Mouse (Mus musculus) frontal cortex, adult (tissue): Measurements from ENCODE around the gene Mc3r.

Experiments used
- ATAC-seq: cut with Nextera tagmentation; 2 replicates; pipeline ENCODE4 v1.9.2; 2017; ENCODE audit warnings: mild to moderate bottlenecking, moderate library complexity, mixed read lengths; ENCODE audit not compliant: low TSS enrichment

The Mc3r gene

DNA sequence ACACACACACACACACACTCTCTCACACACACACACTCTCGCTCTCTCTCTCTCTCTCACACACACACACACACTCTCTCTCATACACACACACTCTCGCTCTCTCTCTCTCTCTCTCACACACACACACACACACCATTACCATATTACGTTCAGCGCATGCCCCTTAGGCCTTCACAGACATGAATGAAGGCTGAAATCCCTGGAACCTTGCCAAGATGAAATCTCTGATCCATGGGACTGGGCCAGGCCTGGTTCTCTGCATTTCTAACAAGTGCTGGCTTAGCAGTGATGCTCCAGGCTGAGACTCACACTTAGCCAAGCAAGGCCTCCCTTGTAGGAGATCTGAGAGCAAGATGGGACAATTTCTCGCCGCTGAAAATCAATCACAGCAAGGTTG is 8.1 kb downstream of the Mc3r start:
- ATAC-seq = peak; percentile 16; the same call in 1 of the 2 replicates

DNA sequence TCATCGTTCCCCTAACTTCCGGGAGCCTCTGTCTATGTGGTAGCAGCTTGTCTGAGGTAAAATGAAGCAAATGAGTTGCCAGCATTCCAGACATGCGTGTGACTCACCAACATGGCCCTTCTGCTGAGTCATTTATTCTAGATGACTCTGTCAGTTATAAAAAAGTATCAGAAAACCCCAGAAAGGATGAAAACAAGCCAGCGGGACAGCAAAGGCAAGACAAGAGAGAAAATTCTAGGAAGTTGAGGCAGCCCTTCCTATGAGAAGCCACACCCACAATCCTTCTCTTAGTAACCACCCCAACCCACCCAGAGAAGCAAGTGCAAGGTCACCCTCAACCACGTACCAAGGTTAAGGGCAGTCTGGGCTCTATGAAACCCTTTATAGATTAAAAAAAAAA is 8.7 kb downstream of the Mc3r start:
- ATAC-seq = peak; percentile 82

DNA sequence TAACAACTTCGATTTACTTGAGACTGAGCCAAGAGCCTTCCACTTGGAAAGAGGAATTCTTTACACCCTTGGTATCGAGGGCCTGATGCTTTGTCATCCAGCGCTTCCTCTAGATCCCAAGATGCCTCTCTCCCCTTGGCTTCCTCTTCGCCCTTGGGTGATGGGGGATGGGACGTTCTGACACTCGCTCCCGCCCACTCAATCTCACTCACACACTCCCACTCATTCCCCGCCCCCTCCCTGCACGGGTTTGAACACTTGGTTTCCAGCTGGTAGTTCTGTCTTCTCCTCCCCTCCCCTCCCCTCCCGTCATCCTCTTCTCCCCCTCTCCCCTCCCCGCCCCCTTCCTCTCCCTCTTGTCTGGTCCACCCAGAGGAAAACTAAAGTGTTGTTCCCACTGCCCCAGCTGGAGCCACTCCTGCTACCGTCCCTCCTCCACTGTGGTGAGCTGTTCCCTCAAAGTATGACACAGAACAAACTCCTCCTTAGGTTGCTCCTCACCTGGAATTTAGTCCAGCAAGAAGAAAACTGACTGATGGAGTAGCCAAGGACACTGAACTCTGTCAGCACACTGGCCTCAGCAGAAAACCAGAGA is 9.3 kb downstream of the Mc3r start:
- no peak for ATAC-seq

DNA sequence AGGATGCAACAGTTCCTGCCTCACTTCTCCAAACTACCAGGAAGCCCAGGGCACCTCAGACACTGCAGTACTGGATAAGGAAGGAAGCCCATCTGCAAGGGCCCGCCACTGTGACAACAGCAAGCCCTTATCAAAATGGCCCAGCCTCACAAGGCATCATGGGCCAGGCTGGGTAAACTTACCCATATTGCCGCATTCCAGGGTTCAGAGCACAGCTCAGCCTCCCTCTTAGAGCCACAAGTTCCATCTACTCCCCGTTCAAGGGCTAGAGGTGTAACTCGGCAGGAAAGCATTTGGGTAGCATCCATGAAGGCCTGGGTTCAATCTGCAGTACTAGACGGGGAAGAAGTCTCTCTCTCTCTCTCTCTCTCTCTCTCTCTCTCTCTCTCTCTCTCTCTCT is 11.8 kb downstream of the Mc3r start:
- ATAC-seq = no peak

DNA sequence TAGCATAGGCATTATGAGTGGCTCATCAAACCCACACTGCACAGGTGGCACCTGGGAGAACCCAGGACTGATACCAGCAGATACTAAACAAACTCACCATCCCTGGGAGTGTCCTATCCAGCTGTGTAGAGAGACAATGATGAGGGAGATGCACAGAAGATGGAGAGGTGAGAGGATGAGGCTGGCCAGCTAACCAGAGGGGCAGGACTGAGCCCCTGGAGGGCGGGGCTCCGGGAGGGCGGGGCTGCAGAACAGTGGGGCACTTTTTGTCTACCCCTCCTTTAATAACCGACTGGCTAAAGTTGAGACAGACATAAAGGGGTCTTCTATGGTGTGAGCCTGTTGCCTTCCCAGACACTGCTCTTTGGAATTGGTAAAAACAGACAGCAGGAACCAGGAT is 13.1 kb downstream of the Mc3r start:
- ATAC-seq = no peak

DNA sequence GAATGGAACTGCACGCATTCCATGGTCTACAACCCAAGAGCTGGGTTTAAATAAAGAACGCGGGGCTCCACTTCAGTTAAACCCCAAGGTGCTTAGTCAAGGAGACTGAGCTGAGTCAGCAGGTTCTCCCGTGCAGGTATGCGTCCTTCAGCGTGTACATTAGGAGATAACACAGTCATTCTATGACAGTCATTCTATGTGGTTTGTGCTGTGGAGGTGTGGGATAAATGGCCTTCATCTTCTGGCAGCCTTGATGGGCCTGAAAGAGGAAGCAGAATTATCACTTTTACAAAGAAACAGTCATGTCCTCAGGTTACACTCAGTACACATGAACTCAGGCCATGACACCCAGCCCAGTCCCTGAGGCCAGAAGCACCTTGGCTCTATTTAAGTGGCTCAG is 14.9 kb downstream of the Mc3r start:
- ATAC-seq = no peak

DNA sequence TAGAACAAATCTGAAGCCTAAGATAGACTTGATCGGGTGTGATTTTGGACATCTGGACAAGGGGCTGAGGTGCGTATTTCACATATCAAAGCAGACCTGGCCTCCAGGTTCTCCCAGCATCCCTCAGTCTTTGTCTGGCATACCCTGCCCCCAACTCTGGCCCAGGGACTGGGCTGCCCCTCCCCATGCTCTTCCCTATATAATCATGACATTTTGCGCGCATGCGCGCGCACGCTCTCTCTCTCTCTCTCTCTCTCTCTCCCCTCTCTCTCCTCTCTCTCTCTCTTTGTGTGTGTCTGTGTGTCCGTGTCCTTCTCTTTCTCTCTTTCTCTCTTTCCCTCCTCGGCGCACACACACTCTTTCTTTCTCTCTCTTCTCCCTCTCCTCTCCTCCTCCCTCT is 21.6 kb downstream of the Mc3r start:
- ATAC-seq = peak; percentile 42; the same call in 1 of the 2 replicates

DNA sequence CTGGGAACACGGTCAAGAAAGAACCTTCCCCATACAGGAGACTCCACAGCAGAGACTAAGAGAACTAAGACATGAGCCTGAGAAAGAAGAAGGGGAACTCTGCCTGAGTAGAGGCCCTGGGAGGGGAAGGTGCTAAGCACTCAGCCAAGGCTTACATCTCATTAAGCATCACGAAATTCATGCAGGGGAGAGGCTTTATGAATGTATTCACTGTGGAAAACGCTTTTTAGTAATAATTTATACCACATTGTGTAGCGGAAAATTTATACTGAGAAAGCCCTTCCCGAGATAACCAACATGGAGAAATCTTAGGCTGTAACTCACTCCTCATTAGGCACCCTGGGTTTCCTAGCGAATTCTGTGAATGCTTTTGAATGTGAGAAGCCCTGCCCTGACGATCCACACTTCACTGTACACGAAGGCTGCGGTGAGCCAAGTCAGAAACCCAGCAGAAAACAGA is 22.2 kb downstream of the Mc3r start:
- ATAC-seq = peak; percentile 80

DNA sequence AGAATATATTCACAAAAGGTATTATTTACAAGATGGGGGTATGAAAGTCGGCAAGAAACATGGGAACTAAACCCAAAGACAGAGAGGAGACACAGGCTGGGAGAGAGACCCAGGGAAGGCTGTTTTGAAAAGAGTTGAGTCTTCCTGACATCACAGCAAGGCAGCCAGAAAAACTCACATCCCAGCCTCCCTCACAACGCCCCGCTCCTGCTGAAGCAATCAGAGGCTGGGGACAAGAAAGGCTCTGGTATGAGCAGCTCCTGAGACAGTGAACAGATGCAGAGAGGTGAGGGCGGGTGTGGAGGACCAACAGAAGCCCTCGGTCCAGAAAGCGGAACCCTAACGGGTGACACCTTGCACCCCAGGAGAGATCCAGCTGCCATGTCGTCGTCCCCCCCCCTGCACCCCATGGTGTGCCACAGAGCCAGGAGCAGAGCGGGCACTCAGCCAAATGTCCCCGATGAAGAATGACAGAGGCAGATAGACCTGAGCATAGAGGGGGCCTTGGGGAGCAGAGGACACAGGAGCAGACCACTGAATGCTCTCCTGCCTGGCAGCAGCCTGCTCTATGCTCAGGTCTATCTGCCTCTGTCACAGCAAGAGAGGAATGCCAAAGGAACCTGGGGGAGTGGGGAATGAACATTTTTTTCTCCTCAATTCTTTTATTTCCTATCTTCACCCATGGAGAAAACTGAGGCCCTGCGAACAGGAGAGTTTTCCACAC is 22.8 kb downstream of the Mc3r start:
- peak; percentile 87 for ATAC-seq

DNA sequence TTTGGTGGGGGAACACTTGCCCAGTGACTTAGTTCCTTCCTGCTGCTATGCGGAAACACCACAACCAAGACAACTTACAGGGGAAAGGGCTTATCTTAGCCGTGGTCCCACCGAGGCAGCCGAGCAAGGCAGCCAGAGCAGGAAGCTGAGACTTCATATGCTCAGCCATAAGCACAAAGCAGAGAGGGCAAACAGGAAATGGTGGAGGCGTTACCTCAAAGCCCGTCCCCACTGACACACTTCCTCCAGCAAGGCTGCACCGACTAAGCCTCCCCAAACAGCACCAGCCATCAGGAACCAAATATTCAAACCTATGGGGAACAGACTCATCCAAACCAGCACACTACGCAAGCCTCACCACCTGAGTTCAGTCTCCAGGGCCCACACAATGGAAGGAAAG is 26.4 kb downstream of the Mc3r start:
- ATAC-seq = no peak

DNA sequence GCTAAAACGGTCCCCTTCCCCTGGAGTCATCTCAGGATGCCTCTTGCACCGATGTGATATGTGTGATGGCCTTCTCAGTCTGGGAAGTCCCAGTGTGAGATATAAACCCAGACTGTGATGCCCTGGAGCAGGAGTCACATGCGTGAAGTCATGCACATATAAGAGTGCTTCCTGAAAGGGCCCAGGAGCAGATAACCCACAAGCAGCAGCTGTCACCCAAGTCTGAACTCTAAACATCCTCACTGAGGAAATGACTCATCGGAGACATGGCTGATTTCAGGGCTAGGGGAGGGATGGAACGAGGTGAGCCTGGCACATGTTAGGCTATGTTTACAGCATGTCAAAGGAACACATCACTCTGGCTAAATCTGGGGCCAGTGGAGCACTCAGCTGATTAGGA is 27.9 kb downstream of the Mc3r start:
- no peak for ATAC-seq

DNA sequence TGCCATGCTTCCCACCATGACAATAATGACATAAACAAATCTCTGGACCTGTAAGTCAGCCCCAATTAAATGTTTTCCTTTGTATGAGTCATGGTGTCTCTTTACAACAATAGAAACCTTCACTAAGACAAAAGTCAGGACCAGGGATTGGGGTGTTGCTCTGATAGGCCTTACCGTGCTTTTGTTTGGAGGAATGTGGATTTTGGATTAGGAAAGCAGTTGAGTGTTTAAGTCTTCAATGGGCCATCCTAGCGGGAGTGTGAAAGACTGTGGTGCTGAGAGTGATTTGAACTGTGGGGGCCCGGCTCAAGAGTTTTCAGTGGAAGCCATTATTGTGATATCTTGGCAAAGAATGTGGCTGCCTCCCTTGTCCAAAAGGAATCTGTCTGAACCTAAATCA is 30.7 kb downstream of the Mc3r start:
- ATAC-seq = no peak

DNA sequence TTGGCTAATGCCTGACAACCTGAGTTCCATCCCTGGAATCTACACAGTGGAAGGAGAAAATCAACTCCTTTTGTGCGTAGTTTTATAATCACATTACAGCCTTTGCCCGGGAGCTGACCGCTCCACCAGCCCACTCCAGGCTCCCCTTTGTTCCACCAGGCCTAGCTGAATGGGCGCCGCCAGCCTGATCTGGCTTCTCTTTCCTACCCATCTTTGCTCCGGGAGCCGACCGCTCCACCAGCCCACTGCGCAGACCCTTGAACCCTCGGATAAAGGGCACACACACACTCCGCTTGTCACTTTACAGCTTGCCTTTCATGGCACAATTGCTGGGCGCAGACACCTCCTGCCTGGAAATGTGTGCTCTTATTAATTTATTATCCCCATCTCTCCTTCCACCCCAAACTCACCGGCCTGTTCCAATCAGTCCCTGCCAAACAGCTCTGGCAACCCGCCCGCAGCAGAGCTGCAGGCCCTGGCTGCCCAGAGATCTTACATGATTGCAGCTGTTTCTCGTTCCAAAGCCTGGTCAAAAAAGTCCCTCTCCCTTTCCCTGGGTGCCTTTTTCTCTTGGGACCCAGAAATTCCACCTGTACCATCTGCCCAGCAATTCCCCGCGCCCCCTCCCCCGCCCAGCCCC is 33.9 kb downstream of the Mc3r start:
- no peak for ATAC-seq

DNA sequence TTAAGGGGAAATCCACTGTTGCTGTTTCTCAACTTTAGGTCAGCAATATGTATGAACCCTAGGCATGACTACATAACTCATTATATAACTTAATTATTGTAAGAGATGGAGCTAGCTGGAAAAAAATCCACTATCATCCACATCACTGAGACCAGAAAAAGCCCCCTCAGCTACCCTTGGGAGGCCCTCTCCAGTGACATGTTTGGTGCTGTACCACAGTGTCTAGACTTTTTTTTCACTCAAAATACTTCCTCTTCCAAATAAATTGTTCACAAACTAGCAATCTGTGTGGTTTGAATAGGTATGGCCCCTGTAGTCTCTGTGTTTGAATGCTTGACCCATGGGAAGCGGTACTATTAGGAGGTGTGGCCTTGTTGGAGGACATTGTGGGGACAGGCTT is 39.4 kb downstream of the Mc3r start:
- no peak for ATAC-seq

DNA sequence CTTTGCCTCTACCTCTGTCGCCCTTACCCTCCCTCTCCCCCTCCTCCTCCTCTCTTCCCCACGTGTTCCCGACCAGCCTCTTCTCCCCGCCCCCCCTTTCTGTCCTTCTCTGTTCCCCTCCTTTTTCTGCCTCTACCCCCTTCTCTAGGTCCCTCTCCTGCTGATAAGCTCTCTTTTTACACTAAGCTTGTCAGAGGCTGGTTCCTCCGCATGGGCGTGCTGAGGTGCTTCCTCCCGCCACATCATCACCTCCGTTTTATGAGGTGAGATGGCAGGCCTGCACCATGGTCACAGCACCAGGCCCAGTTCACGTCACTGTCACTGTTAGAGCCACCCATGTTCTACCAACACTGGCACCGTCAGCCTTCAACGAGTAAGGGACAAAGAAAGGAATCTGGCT is 40.7 kb downstream of the Mc3r start:
- no peak for ATAC-seq

DNA sequence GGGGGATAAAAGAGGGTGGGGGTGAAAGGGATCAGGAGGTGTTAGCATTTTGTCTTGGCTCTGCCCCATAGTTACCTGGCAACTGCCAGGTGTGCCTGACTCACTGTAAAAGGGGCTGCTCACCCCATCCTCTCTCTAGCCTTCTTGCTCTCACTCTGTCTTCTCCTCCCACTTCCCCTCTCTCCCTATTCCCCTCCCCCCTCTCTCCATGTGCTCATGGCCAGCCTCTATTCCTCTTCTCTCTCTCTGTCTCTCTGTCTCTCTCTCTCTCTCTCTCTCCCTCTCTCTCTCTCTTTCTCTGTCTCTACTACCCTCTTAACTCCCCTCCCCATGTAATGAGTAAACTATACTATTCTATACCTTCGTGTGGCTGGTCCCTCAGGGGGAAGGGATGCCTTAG is 41.3 kb downstream of the Mc3r start:
- no peak for ATAC-seq

DNA sequence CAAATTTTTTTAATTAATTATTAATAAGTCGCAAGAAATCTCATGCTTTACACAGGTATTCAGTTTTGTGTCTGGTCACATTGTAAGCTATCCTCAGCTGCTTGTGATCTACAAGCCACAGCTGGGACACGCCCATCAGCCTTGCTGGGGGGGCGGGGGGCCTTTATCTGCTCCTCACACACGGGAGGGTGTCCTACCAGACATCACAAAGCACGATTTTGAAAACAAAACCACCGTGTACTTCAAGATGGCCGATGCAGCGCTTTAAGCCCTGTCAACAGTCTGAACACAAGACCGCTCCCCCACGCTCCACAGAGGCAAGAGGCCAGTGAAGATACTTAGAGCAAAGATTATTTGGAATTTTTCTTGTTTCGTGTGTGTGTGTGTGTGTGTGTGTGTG is 42.2 kb downstream of the Mc3r start:
- ATAC-seq = no peak

DNA sequence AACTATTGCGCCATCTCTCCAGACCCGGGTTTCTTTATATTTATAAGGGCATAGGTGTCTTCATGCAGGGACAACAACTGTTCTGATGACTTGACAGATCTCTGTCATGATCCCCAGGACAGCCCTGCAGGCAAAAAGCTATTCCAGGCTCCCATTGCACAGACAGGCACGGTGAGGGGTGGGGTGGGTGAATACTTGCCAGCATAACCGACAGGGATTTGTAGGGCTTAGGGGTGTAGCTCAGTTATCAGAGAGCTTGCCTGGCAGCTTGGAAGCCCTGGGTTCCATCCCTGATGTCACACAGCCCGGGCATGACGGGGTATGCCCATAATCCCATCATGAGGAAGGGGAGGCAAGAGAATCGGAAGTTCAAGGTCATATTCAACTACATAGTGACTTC is 42.7 kb downstream of the Mc3r start:
- no peak for ATAC-seq

DNA sequence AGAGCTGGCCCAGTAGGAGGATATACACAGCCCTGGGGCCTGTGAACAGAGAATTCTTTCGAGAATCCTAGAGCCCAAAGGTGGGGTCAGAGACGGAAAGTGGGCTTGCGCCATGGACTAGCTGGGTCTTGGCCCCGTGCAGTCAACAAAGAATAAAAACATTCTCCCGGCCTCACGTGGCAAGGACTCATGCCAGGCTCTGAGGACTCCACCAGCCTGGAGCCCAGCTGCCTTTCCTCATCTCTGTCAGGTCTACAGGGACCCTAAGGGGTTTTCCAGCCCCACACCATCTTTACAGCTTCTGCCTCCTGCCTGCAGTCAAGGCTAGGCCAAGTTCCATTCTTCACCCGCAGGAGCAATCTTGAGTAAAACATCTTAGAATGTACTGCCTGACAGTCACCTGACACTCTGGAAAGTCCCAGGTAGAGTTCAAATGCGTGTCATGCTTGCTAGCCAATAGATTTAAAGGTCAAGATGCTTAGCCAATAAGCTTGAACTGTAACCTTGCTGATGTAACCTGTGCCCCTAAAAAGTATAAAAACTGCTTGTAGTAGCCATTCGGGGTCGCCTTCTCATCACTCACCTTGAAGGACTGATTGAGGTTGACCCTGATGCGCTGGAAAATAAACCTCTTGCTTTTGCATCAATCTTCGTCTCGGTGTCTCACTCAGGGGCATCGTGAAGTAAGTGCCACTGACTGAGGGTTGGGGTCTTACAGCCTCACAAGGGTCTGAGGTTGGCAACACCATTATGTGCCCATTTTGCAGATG is 43.6 kb downstream of the Mc3r start:
- ATAC-seq = no peak

DNA sequence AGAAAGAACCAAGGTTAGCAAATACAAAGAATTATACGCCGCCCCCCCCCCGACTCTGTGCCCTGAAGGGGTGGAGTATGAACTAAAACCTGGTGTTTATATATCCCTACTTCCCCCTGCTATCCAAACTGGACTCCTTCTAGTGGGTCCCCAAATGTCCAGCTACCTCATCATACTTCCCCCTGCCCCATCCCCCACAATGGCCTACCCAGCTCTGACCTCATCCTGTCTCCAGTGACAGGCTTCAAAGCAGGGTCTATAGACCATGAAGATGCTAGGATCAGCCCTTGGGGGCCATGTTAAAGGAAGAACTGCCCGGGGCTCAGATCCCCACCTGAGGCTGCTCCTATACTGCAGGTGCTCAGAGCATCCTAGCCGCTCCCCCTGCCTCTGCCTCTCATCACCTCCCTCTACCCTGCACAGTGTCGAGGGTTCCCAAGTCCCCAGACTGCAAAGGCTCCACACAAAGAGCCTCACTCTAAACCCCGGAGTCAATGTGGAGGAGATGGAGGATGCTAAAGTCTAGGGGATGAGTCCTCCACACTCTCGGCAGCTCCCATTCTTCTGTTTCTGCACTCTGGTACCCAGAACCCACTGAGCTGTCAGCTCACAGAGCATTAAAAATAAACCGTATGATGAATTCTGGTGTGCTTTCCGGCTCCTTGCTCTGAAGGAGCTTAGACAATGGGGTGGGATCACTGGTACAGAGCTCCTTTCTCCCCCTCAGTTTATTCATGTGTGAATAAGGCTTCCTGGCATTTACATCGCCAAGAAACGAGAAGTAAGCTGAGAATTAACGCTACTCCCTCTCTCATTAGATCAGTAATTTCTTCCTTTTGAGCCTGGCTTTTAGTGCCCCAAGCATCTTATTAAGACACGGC is 44.5 kb downstream of the Mc3r start:
- no peak for ATAC-seq

DNA sequence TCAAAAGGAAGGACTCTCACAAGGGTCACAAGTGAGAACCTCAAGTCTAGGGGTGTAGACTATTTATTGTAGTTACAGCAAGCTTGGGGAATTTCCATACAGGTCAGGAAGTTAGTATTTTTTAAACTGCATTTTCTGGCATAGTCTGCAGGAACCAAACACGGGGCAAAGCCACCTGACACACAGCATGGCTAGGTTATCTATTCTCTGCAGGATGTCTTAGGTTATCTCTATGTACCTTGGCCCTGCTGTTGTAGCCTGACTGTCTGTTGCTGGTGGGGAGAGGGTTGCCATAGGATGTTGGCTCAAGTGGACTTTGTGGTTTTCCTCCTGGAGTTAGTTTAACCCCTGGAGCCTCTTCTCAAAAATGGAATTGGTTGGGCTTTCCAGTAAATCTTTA is 49.8 kb downstream of the Mc3r start:
- ATAC-seq = no peak

DNA sequence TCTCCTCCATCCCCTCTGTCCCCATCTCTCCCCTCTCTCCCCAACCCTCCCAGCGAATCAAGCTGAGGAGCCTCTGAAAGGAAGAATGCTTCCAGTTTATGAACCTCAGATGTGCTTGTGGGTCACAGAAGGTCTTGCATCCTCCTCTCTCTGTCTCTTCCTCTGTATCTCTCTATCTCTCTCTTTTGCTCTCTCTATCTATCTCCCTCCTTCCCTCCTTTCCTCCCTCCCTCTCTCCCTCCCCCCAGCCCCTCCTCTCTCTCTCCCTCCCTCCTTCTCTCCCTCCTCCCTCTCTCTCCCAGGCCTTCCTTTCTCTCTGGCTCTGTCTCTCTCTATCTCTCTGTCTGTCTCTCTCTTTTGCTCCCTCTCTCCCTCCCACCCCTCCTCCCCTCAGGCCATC is 50.2 kb downstream of the Mc3r start:
- ATAC-seq = no peak
